Mouse (Mus musculus) intestine, embryonic 16.5 days (tissue): ENCODE results near the gene Ubr4. TPM values are rescaled to one million over a fixed set of nuclear protein-coding genes. Genes with fewer than 3 reads are reported as not detected.

Source experiments
- ATAC-seq: fragments of 200-750 bp; cut with Nextera tagmentation; 2 replicates; pipeline ENCODE4 v1.8.0; 2017; ENCODE audit warnings: moderate TSS enrichment, moderate library complexity
- H3K27ac ChIP-seq: fragments of 300-500 bp; sonication (generic); 2 replicates; pipeline ENCODE4 v1.5.1; 2014; ENCODE audit warnings: mild to moderate bottlenecking, low read length
- H3K27me3 ChIP-seq: fragments of 300-500 bp; sonication (generic); replicated peaks from 2 replicates; pipeline ENCODE4 v1.6.1; 2014; ENCODE audit warnings: low read length, control low read depth, mixed read lengths; ENCODE audit not compliant: control insufficient read depth, insufficient read depth
- H3K36me3 ChIP-seq: fragments of 300-500 bp; sonication (generic); 2 replicates; pipeline ENCODE4 v1.6.1; 2014; ENCODE audit warnings: low read length, control low read depth; ENCODE audit not compliant: control insufficient read depth, insufficient read depth
- H3K4me1 ChIP-seq: fragments of 300-500 bp; sonication (generic); 2 replicates; pipeline ENCODE4 v1.6.1; 2014; ENCODE audit warnings: low read length, control low read depth, mixed read lengths; ENCODE audit not compliant: control insufficient read depth, insufficient read depth
- H3K4me2 ChIP-seq: fragments of 300-500 bp; sonication (generic); 2 replicates; pipeline ENCODE4 v1.6.1; 2014; ENCODE audit warnings: low read depth, low read length, control low read depth
- H3K4me3 ChIP-seq: fragments of 300-500 bp; sonication (generic); 2 replicates; pipeline ENCODE4 v1.5.1; 2014; ENCODE audit warnings: mild to moderate bottlenecking, low read length
- H3K9ac ChIP-seq: fragments of 300-500 bp; sonication (generic); 2 replicates; pipeline ENCODE4 v1.6.1; 2014; ENCODE audit warnings: low read depth, low read length
- H3K9me3 ChIP-seq: fragments of 300-500 bp; sonication (generic); 2 replicates; pipeline ENCODE4 v1.6.1; 2016; ENCODE audit warnings: low read length, control low read depth; ENCODE audit not compliant: control insufficient read depth
- WGBS: fragments of 180-500 bp; shearing (Covaris S2); extraction: QIAGEN DNeasy Blood & Tissue Kit; methylation state at CpG from one replicate; pipeline ENCODE4 v1.1.7; 2014; 5-methylcytosine and 5-hydroxymethylcytosine counted together
- polyA plus RNA-seq: library from polyadenylated mRNA; unstranded; fragments of >200 nt; fragmentation: Nextera tagmentation; extraction: Ambion mirVana; gene quantifications from 2 replicates; pipeline ENCODE4 v1.2.1, GENCODE M21; 2015

The Ubr4 gene
- 43.7 and 44.8 TPM in 2 replicates for polyA plus RNA-seq

DNA sequence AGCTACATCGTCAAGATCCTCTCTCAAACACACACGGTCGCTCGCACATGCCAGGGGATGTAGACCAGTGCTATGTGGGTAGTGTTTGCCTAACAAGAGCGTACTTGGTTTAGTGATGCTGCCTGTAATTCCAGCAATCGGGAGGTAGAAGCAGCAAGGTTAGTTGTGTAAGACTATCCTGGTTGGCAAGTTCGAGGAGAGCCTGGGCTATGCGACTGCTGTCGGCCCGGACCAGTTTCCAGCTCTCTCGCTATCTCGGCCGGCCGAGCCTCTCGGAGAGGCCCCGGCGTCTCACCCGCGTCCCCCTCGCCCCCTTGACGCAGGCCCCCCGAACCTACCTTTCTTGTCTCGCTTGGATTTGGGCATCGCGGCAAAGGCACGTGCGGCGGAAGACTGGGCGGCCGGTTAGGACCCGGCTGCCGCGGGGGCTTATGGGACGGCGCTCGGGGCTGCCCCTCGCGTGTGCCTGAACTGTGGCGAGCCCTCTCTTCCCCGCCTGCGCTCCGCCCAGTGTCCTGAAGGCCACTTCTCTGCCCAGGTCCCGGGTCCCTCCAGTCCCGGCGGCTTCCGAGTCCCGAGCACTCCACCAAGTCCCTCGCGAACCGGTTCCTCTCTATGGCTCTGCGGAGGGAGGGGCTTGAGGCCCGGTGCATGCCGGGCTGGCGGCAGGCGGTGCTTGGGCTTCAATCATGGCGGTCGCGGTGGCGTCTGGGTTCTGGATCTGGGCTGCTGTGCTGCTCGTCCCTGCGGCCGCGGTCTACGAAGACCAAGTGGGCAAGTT is at the start of gene Ubr4, which contains the start of the genes Mrto4 and Emc1:
Ubr4 (plus strand) TSS at position 679 of the 781 bp plus-strand sequence.
Mrto4 (minus strand) TSS at position 646 of the 781 bp plus-strand sequence.
Emc1 (plus strand) TSS at position 657 of the 781 bp plus-strand sequence.
- WGBS: under 1% methylated on average over 63 of the region's 64 CpGs
- peaks cover 17% of the 10 kb centered on the region for H3K4me1 ChIP-seq
- peak; percentile 95 for ATAC-seq

DNA sequence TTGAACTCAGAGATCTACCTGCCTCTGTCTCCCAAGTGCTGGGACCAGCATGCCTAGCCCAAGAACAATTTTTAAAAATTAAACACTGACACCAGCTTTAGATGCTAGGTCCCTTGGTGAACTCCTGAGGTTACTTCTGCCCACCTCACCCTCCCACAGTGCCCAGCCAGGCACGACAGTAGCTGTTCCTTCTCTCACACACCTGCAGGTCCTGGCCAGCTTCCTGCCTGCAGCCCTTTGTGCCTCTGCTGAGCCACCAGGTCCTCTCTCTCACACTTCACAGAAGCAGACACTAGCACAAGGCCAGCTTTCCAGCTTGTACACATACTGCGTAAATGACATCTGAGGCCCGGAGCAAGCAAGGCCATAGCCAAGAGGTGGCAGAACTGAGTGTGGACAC is 46.9 kb upstream of the Ubr4 start:
- no peak overlapping the region for H3K9ac ChIP-seq
- H3K27ac ChIP-seq: no peak overlapping the region
- H3K9me3 ChIP-seq: no peaks in the 10 kb centered on the region
- H3K4me1 ChIP-seq: no peaks in the 10 kb centered on the region
- no peak overlapping the region for H3K4me3 ChIP-seq
- H3K4me2 ChIP-seq: no peak overlapping the region
- H3K36me3 ChIP-seq: no peaks in the 10 kb centered on the region
- 82% methylated on average over 3 of the region's 3 CpGs for WGBS
- H3K27me3 ChIP-seq: no peaks in the 10 kb centered on the region
- ATAC-seq: no peak

More for the DNA sequence above, at the start of gene Ubr4, which contains the start of the genes Mrto4 and Emc1:
- Histone ChIP-seq H3K27me3 (no peaks in the 10 kb centered on the region), H3K9me3 (no peaks in the 10 kb centered on the region), H3K27ac (peak within 1 kb of the TSS; percentile 98), H3K4me3 (peak within 1 kb of the TSS; percentile 82), H3K36me3 (peaks cover 15% of the 10 kb centered on the region; the same call in 1 of the 2 replicates), H3K4me2 (peak within 1 kb of the TSS; percentile 75), H3K9ac (peak within 1 kb of the TSS; percentile 94)

GRCm38 (mm10) chr4:139307916-139308315 is 44.5 kb upstream of the Ubr4 start:
- H3K9ac ChIP-seq: no peak overlapping the region
- H3K4me3 ChIP-seq: no peak overlapping the region
- H3K9me3 ChIP-seq: no peaks in the 10 kb centered on the region
- 83% methylated on average over 5 of the region's 5 CpGs for WGBS
- no peaks in the 10 kb centered on the region for H3K27me3 ChIP-seq
- ATAC-seq: no peak
- no peaks in the 10 kb centered on the region; the same call in 1 of the 2 replicates for H3K4me1 ChIP-seq
- H3K4me2 ChIP-seq: no peak overlapping the region
- no peak overlapping the region for H3K27ac ChIP-seq
- no peaks in the 10 kb centered on the region for H3K36me3 ChIP-seq

- H3K36me3 ChIP-seq: no peaks in the 10 kb centered on the region; the same call in 1 of the 2 replicates
- H3K27me3 ChIP-seq: no peaks in the 10 kb centered on the region
- ATAC-seq: no peak
- peak overlapping the region; percentile 89 for H3K4me3 ChIP-seq
- peak overlapping the region; percentile 98 for H3K9ac ChIP-seq
- no peaks in the 10 kb centered on the region for H3K9me3 ChIP-seq
- no peak overlapping the region for H3K27ac ChIP-seq
- WGBS: 22% methylated on average over 6 of the region's 6 CpGs
- H3K4me1 ChIP-seq: no peaks in the 10 kb centered on the region; the same call in 1 of the 2 replicates
- peak overlapping the region; percentile 84 for H3K4me2 ChIP-seq
Measured at GRCm38 (mm10) chr4:139309651-139310050, 42.8 kb upstream of the Ubr4 start.

DNA sequence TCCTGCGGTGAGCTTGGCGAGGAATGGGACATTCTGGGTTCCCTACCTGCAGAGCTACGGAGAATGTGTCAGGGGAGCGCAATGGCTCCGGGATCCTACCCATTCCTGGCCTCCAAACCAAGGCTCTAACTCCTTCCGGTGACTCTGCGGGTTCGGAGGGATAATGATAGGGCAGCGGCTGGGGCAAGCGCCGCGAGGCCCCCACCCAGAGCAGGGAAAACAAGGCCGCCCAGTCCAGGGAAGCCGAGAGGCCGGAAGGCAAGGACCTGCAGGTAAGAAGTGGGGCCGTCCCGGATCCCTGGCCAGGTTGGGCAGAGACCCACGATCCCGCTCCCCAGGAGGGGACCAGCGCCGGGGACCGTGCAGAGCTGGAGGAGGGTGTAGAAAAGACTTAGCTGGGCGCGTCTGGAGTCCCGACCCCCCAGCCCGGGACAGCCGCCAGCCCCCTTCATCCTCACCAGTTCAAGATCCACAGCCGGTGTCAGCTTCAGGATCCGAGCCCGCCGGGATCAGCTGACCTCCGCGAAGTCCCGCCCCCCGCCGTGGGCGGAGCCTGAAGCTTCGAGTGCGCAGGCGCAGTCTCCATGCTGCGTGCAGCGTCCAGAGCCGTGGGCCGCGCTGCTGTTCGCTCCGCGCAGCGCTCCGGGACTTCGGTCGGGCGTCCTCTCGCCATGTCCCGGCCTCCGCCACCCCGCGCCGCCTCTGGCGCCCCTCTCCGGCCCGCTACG is 42.1 kb upstream of the Ubr4 start, which contains the start of the genes Pqlc2 and Akr7a5:
Pqlc2 (minus strand) TSS at position 538 of the 728 bp plus-strand sequence.
Akr7a5 (plus strand) TSS at position 574 of the 728 bp plus-strand sequence.
- Histone ChIP-seq H3K4me1 (no peaks in the 10 kb centered on the region; the same call in 1 of the 2 replicates), H3K36me3 (peaks cover under 1% of the 10 kb centered on the region; the same call in 1 of the 2 replicates), H3K27ac (peak within 1 kb of the TSS; percentile 97), H3K9ac (peak within 1 kb of the TSS; percentile 98), H3K9me3 (no peaks in the 10 kb centered on the region), H3K4me3 (peak within 1 kb of the TSS; percentile 89), H3K4me2 (peak within 1 kb of the TSS; percentile 84), H3K27me3 (no peaks in the 10 kb centered on the region)
- ATAC-seq: peak; percentile 87
- WGBS: under 1% methylated on average over 63 of the region's 63 CpGs

- H3K9me3 ChIP-seq: no peaks in the 10 kb centered on the region
- H3K4me2 ChIP-seq: peak overlapping the region; percentile 84
- H3K36me3 ChIP-seq: peaks cover 2% of the 10 kb centered on the region; the same call in 1 of the 2 replicates
- WGBS: under 1% methylated on average over 53 of the region's 53 CpGs
- peak overlapping the region; percentile 97 for H3K27ac ChIP-seq
- peak overlapping the region; percentile 98 for H3K9ac ChIP-seq
- no peaks in the 10 kb centered on the region for H3K27me3 ChIP-seq
- H3K4me3 ChIP-seq: peak overlapping the region; percentile 89
- peak; percentile 74 for ATAC-seq
- H3K4me1 ChIP-seq: no peaks in the 10 kb centered on the region; the same call in 1 of the 2 replicates
Measured at GRCm38 (mm10) chr4:139310899-139311701, 41.3 kb upstream of the Ubr4 start.

GRCm38 (mm10) chr4:139311707-139312106 is 40.7 kb upstream of the Ubr4 start:
- no peaks in the 10 kb centered on the region; the same call in 1 of the 2 replicates for H3K4me1 ChIP-seq
- peak; percentile 62 for ATAC-seq
- peak overlapping the region; percentile 84 for H3K4me2 ChIP-seq
- H3K9ac ChIP-seq: peak overlapping the region; percentile 98
- H3K27ac ChIP-seq: peak overlapping the region; percentile 97
- no peaks in the 10 kb centered on the region for H3K9me3 ChIP-seq
- no peaks in the 10 kb centered on the region for H3K27me3 ChIP-seq
- H3K4me3 ChIP-seq: peak overlapping the region; percentile 89
- 18% methylated on average over 14 of the region's 14 CpGs for WGBS
- peaks cover 5% of the 10 kb centered on the region; the same call in 1 of the 2 replicates for H3K36me3 ChIP-seq

- Histone ChIP-seq H3K9ac (no peak overlapping the region), H3K4me2 (peak overlapping the region; percentile 84), H3K27me3 (no peaks in the 10 kb centered on the region), H3K9me3 (no peaks in the 10 kb centered on the region), H3K36me3 (peaks cover 8% of the 10 kb centered on the region; the same call in 1 of the 2 replicates), H3K4me3 (peak overlapping the region; percentile 89; the same call in 1 of the 2 replicates), H3K27ac (no peak overlapping the region), H3K4me1 (no peaks in the 10 kb centered on the region; the same call in 1 of the 2 replicates)
- no peak for ATAC-seq
- WGBS: 64% methylated on average over 4 of the region's 4 CpGs
Measured at GRCm38 (mm10) chr4:139312632-139313031, 39.8 kb upstream of the Ubr4 start.
